Mouse (Mus musculus) liver, postnatal 0 days (tissue): ENCODE data around the gene Rpusd3. TPM values are rescaled to one million over a fixed set of nuclear protein-coding genes. Genes with fewer than 3 reads are reported as not detected.
A peak's percentile ranks its signal among the peaks of the same experiment; 100 is the strongest.

Experiments
- ATAC-seq: fragments of 200-750 bp; cut with Nextera tagmentation; 2 replicates; pipeline ENCODE4 v1.8.0; 2017; ENCODE audit warnings: mild to moderate bottlenecking, moderate library complexity
- DNase-seq: peaks from one replicate; pipeline ENCODE4 v3.0.0-alpha.2; 2016
- H3K27ac ChIP-seq: fragments of 300-500 bp; sonication (generic); 2 replicates; pipeline ENCODE4 v1.5.1; 2014; ENCODE audit warnings: antibody characterized with exemption, moderate library complexity, mild to moderate bottlenecking, low read depth
- H3K27me3 ChIP-seq: fragments of 300-500 bp; sonication (generic); 2 replicates; pipeline ENCODE4 v1.6.1; 2014; ENCODE audit warnings: low read length, control low read depth, mixed read lengths; ENCODE audit not compliant: insufficient read depth
- H3K36me3 ChIP-seq: fragments of 300-500 bp; sonication (generic); replicated peaks from 2 replicates; pipeline ENCODE4 v1.6.1; 2014; ENCODE audit warnings: mild to moderate bottlenecking, control low read depth, low read length, moderate library complexity, mixed read lengths; ENCODE audit not compliant: insufficient read depth
- H3K4me1 ChIP-seq: fragments of 300-500 bp; sonication (generic); 2 replicates; pipeline ENCODE4 v1.6.1; 2014; ENCODE audit warnings: antibody characterized with exemption, mild to moderate bottlenecking, control low read depth; ENCODE audit not compliant: insufficient read depth
- H3K4me2 ChIP-seq: fragments of 300-500 bp; sonication (generic); 2 replicates; pipeline ENCODE4 v1.6.1; 2014; ENCODE audit warnings: low read depth, mild to moderate bottlenecking, low read length, moderate library complexity, mixed read lengths
- H3K4me3 ChIP-seq: fragments of 300-500 bp; sonication (generic); 2 replicates; pipeline ENCODE4 v1.5.1; 2014; ENCODE audit warnings: low read depth, low read length
- H3K9ac ChIP-seq: fragments of 300-500 bp; sonication (generic); replicated peaks from 2 replicates; pipeline ENCODE4 v1.6.1; 2014; ENCODE audit warnings: mild to moderate bottlenecking, moderate library complexity
- H3K9me3 ChIP-seq: fragments of 300-500 bp; sonication (generic); 2 replicates; pipeline ENCODE4 v1.6.1; 2016; ENCODE audit warnings: mild to moderate bottlenecking, control low read depth, low read length, mixed read lengths
- CTCF ChIP-seq: sonication (generic); IDR thresholded peaks from 2 replicates; pipeline ENCODE4 v1.5.1; 2016; ENCODE audit warnings: antibody characterized with exemption, low read depth
- EP300 ChIP-seq: IDR thresholded peaks from 2 replicates; pipeline ENCODE4 v1.6.1; 2016; ENCODE audit warnings: antibody characterized with exemption, low read depth, mild to moderate bottlenecking
- WGBS: fragments of 180-500 bp; shearing (Covaris S2); extraction: QIAGEN DNeasy Blood & Tissue Kit; methylation state at CpG from one replicate; pipeline ENCODE4 v1.1.7; 2014; ENCODE audit not compliant: insufficient replicate concordance; 5-methylcytosine and 5-hydroxymethylcytosine counted together
- polyA plus RNA-seq: library from polyadenylated mRNA; unstranded; fragments of >200 nt; fragmentation: Nextera tagmentation; extraction: Ambion mirVana; gene quantifications from 2 replicates; pipeline ENCODE4 v1.2.1, GENCODE M21; 2015

The Rpusd3 gene
- polyA plus RNA-seq, 1 experiment from 2014 or later: 17.1 TPM

GRCm38 (mm10) chr6:113388960-113389359, 30.2 kb downstream of the Rpusd3 start, which contains the start of gene Ttll3:
Ttll3 (plus strand) TSS chr6:113389260.
- TF ChIP-seq CTCF: no peak
- TF ChIP-seq EP300: no peak
- ATAC-seq: no peak
- no peak within 1 kb of the TSS for H3K4me2 ChIP-seq
- WGBS: 77% methylated on average over 8 of the region's 8 CpGs
- 0 out of 2 replicates have a peak, but pooled peaks cover 3% of the 10 kb centered on the region for H3K27me3 ChIP-seq
- H3K9me3 ChIP-seq: no peaks in the 10 kb centered on the region
- H3K4me1 ChIP-seq: peaks cover 3% of the 10 kb centered on the region; the same call in 1 of the 2 replicates
- no peak within 1 kb of the TSS for H3K27ac ChIP-seq
- H3K4me3 ChIP-seq: no peak within 1 kb of the TSS
- peaks cover 57% of the 10 kb centered on the region for H3K36me3 ChIP-seq
- no peak within 1 kb of the TSS for H3K9ac ChIP-seq
- DNase-seq: no peak

- H3K4me3 ChIP-seq: no peak overlapping the region
- H3K36me3 ChIP-seq: peaks cover 86% of the 10 kb centered on the region
- WGBS: 78% methylated on average over 3 of the region's 3 CpGs
- ATAC-seq (no peak), DNase-seq (no peak)
- H3K27me3 ChIP-seq: no peaks in the 10 kb centered on the region
- H3K4me2 ChIP-seq: no peak overlapping the region
- no peak for TF ChIP-seq CTCF
- TF ChIP-seq EP300: no peak
- no peaks in the 10 kb centered on the region for H3K9me3 ChIP-seq
- no peak overlapping the region for H3K9ac ChIP-seq
- H3K4me1 ChIP-seq: no peaks in the 10 kb centered on the region
- no peak overlapping the region for H3K27ac ChIP-seq
Measured at GRCm38 (mm10) chr6:113386025-113386424, 33.1 kb downstream of the Rpusd3 start.

- TF ChIP-seq EP300: no peak
- no peak for TF ChIP-seq CTCF
- H3K27me3 ChIP-seq: no peaks in the 10 kb centered on the region
- peaks cover 89% of the 10 kb centered on the region for H3K36me3 ChIP-seq
- no peaks in the 10 kb centered on the region for H3K9me3 ChIP-seq
- ATAC-seq: no peak
- H3K27ac ChIP-seq: no peak overlapping the region
- H3K4me2 ChIP-seq: no peak overlapping the region
- no peak overlapping the region for H3K9ac ChIP-seq
- no peak overlapping the region for H3K4me3 ChIP-seq
- 81% methylated on average over 11 of the region's 11 CpGs for WGBS
- H3K4me1 ChIP-seq: peaks cover 3% of the 10 kb centered on the region; the same call in 1 of the 2 replicates
- no peak for DNase-seq
Measured at GRCm38 (mm10) chr6:113385160-113385714, 33.9 kb downstream of the Rpusd3 start.

- 86% methylated on average over 8 of the region's 8 CpGs for WGBS
Measured at GRCm38 (mm10) chr6:113384351-113384927, 34.7 kb downstream of the Rpusd3 start.

GRCm38 (mm10) chr6:113380480-113380879, 38.7 kb downstream of the Rpusd3 start:
- DNase-seq: no peak
- TF ChIP-seq CTCF: no peak
- TF ChIP-seq EP300: no peak
- WGBS: 89% methylated on average over 11 of the region's 11 CpGs
- Histone ChIP-seq H3K27me3 (no peaks in the 10 kb centered on the region), H3K36me3 (peaks cover 54% of the 10 kb centered on the region), H3K4me2 (peak overlapping the region; percentile 16; the same call in 1 of the 2 replicates), H3K9me3 (no peaks in the 10 kb centered on the region), H3K4me1 (peaks cover 25% of the 10 kb centered on the region), H3K27ac (no peak overlapping the region), H3K9ac (no peak overlapping the region), H3K4me3 (peak overlapping the region; percentile 5; the same call in 1 of the 2 replicates)
- no peak for ATAC-seq

More at GRCm38 (mm10) chr6:113384351-113384927, 34.7 kb downstream of the Rpusd3 start:
- ATAC-seq (no peak), DNase-seq (no peak)
- H3K9me3 ChIP-seq: no peaks in the 10 kb centered on the region
- H3K27me3 ChIP-seq: no peaks in the 10 kb centered on the region
- no peak overlapping the region for H3K27ac ChIP-seq
- no peak overlapping the region for H3K4me3 ChIP-seq
- no peak overlapping the region for H3K9ac ChIP-seq
- H3K4me2 ChIP-seq: no peak overlapping the region
- no peak for TF ChIP-seq CTCF
- no peak for TF ChIP-seq EP300
- H3K36me3 ChIP-seq: peaks cover 81% of the 10 kb centered on the region
- peaks cover 9% of the 10 kb centered on the region for H3K4me1 ChIP-seq

- no peaks in the 10 kb centered on the region for H3K27me3 ChIP-seq
- H3K4me1 ChIP-seq: peaks cover 25% of the 10 kb centered on the region
- peak overlapping the region; percentile 91 for H3K4me2 ChIP-seq
- no peak for TF ChIP-seq CTCF
- no peak for TF ChIP-seq EP300
- no peak for DNase-seq
- no peaks in the 10 kb centered on the region for H3K9me3 ChIP-seq
- ATAC-seq: no peak
- H3K27ac ChIP-seq: peak overlapping the region; percentile 97; the same call in 1 of the 2 replicates
- peaks cover 52% of the 10 kb centered on the region for H3K36me3 ChIP-seq
- 25% methylated on average over 6 of the region's 6 CpGs for WGBS
- H3K4me3 ChIP-seq: peak overlapping the region; percentile 92
- peak overlapping the region; percentile 89; the same call in 1 of the 2 replicates for H3K9ac ChIP-seq
Measured at GRCm38 (mm10) chr6:113379246-113379645, 39.9 kb downstream of the Rpusd3 start.
